Mouse (Mus musculus) forebrain, embryonic 12.5 days (tissue): Measurements from ENCODE around the gene Ap2b1. TPM values are rescaled to one million over a fixed set of nuclear protein-coding genes. Genes with fewer than 3 reads are reported as not detected.

Source experiments
- ATAC-seq: fragments of 200-750 bp; cut with Nextera tagmentation; 2 replicates; pipeline ENCODE4 v1.8.0; 2017; ENCODE audit warnings: moderate TSS enrichment; ENCODE audit not compliant: low FRiP score
- H3K27ac ChIP-seq: fragments of 300-500 bp; sonication (generic); 2 replicates; pipeline ENCODE4 v1.5.1; 2016; ENCODE audit warnings: mild to moderate bottlenecking
- H3K27me3 ChIP-seq: fragments of 300-500 bp; sonication (generic); 2 replicates; pipeline ENCODE4 v1.6.1; 2016; ENCODE audit warnings: mild to moderate bottlenecking
- H3K36me3 ChIP-seq: fragments of 300-500 bp; sonication (generic); replicated peaks from 2 replicates; pipeline ENCODE4 v1.6.1; 2016; ENCODE audit warnings: mild to moderate bottlenecking
- H3K4me1 ChIP-seq: fragments of 300-500 bp; sonication (generic); 2 replicates; pipeline ENCODE4 v1.6.1; 2016
- H3K4me2 ChIP-seq: fragments of 300-500 bp; sonication (generic); 2 replicates; pipeline ENCODE4 v1.6.1; 2016; ENCODE audit warnings: mild to moderate bottlenecking, moderate library complexity
- H3K4me3 ChIP-seq: fragments of 300-500 bp; sonication (generic); replicated peaks from 2 replicates; pipeline ENCODE4 v1.5.1; 2016; ENCODE audit warnings: mild to moderate bottlenecking
- H3K9ac ChIP-seq: fragments of 300-500 bp; sonication (generic); 2 replicates; pipeline ENCODE4 v1.6.1; 2016; ENCODE audit warnings: mild to moderate bottlenecking
- H3K9me3 ChIP-seq: fragments of 300-500 bp; sonication (generic); 2 replicates; pipeline ENCODE4 v1.6.1; 2016
- WGBS: fragments of 180-500 bp; shearing (Covaris S2); methylation state at CpG from one replicate; pipeline ENCODE4 v1.1.7; 2016; 5-methylcytosine and 5-hydroxymethylcytosine counted together
- polyA plus RNA-seq: library from polyadenylated mRNA; unstranded; fragments of >200 nt; fragmentation: Nextera tagmentation; extraction: Ambion mirVana; gene quantifications from 2 replicates; pipeline ENCODE4 v1.2.1, GENCODE M21; 2016

Gene Ap2b1
- polyA plus RNA-seq, 1 experiment from 2014 or later, result 95.7 TPM

- peak within 1 kb of the TSS; percentile 94 for H3K9ac ChIP-seq
- peak within 1 kb of the TSS; percentile 90 for H3K4me2 ChIP-seq
- H3K27ac ChIP-seq, result peak within 1 kb of the TSS; percentile 63; the same call in 1 of the 2 replicates
- WGBS, result 1% methylated on average over 22 of the region's 44 CpGs
- peak within 1 kb of the TSS; percentile 83 for H3K4me3 ChIP-seq
- no peaks in the 10 kb centered on the region for H3K9me3 ChIP-seq
- peak; percentile 79 for ATAC-seq
- H3K36me3 ChIP-seq, result peaks cover under 1% of the 10 kb centered on the region; the same call in 1 of the 2 replicates
- H3K4me1 ChIP-seq, result peaks cover 21% of the 10 kb centered on the region
- H3K27me3 ChIP-seq, result peaks cover 22% of the 10 kb centered on the region
Observed at GRCm38 (mm10) chr11:83409087-83409754, 110.4 kb downstream of the Ap2b1 start, which contains the start of gene Rasl10b. TSS of gene Rasl10b (plus strand) at chr11:83409137.

- H3K4me1 ChIP-seq, result peaks cover 21% of the 10 kb centered on the region
- peak overlapping the region; percentile 90 for H3K4me2 ChIP-seq
- ATAC-seq, result peak; percentile 69
- H3K4me3 ChIP-seq, result peak overlapping the region; percentile 83
- H3K27ac ChIP-seq, result peak overlapping the region; percentile 63; the same call in 1 of the 2 replicates
- peaks cover 22% of the 10 kb centered on the region for H3K27me3 ChIP-seq
- peak overlapping the region; percentile 94 for H3K9ac ChIP-seq
- H3K9me3 ChIP-seq, result no peaks in the 10 kb centered on the region
- H3K36me3 ChIP-seq, result no peaks in the 10 kb centered on the region
- WGBS, result under 1% methylated on average over 16 of the region's 40 CpGs
Observed at GRCm38 (mm10) chr11:83409792-83410291, 111.0 kb downstream of the Ap2b1 start.

- H3K4me2 ChIP-seq, result peak overlapping the region; percentile 90
- H3K9me3 ChIP-seq, result no peaks in the 10 kb centered on the region
- H3K4me3 ChIP-seq, result peak overlapping the region; percentile 83
- WGBS, result 29% methylated on average over 6 of the region's 6 CpGs
- H3K27me3 ChIP-seq, result peaks cover 22% of the 10 kb centered on the region
- peaks cover 21% of the 10 kb centered on the region for H3K4me1 ChIP-seq
- ATAC-seq, result no peak
- no peak overlapping the region for H3K27ac ChIP-seq
- H3K9ac ChIP-seq, result peak overlapping the region; percentile 94; the same call in 1 of the 2 replicates
- H3K36me3 ChIP-seq, result no peaks in the 10 kb centered on the region
Observed at GRCm38 (mm10) chr11:83410510-83410909, 111.7 kb downstream of the Ap2b1 start.

- Histone ChIP-seq H3K4me1 (peaks cover 9% of the 10 kb centered on the region), H3K9me3 (no peaks in the 10 kb centered on the region), H3K27me3 (peaks cover 63% of the 10 kb centered on the region), H3K4me2 (no peak overlapping the region), H3K4me3 (no peak overlapping the region), H3K9ac (no peak overlapping the region), H3K27ac (no peak overlapping the region), H3K36me3 (no peaks in the 10 kb centered on the region)
- ATAC-seq, result no peak
- WGBS, result 13% methylated on average over 5 of the region's 5 CpGs
Observed at GRCm38 (mm10) chr11:83417080-83417479, 118.3 kb downstream of the Ap2b1 start.

- peaks cover 9% of the 10 kb centered on the region for H3K4me1 ChIP-seq
- WGBS, result 80% methylated on average over 7 of the region's 7 CpGs
- H3K27ac ChIP-seq, result no peak overlapping the region
- no peaks in the 10 kb centered on the region for H3K36me3 ChIP-seq
- ATAC-seq, result no peak
- no peak overlapping the region for H3K4me3 ChIP-seq
- no peak overlapping the region for H3K4me2 ChIP-seq
- H3K27me3 ChIP-seq, result peaks cover 68% of the 10 kb centered on the region
- H3K9ac ChIP-seq, result no peak overlapping the region
- H3K9me3 ChIP-seq, result no peaks in the 10 kb centered on the region
Observed at GRCm38 (mm10) chr11:83417708-83418107, 118.9 kb downstream of the Ap2b1 start.

- peaks cover 63% of the 10 kb centered on the region for H3K27me3 ChIP-seq
- peak overlapping the region; percentile 21; the same call in 1 of the 2 replicates for H3K4me3 ChIP-seq
- H3K27ac ChIP-seq, result no peak overlapping the region
- H3K9ac ChIP-seq, result no peak overlapping the region
- H3K9me3 ChIP-seq, result no peaks in the 10 kb centered on the region
- H3K36me3 ChIP-seq, result no peaks in the 10 kb centered on the region
- ATAC-seq, result peak; percentile 64
- peak overlapping the region; percentile 42 for H3K4me2 ChIP-seq
- 6% methylated on average over 38 of the region's 38 CpGs for WGBS
- peaks cover 9% of the 10 kb centered on the region for H3K4me1 ChIP-seq
Observed at GRCm38 (mm10) chr11:83418566-83418965, 119.7 kb downstream of the Ap2b1 start.

GRCm38 (mm10) chr11:83420338-83420737 is 121.5 kb downstream of the Ap2b1 start:
- no peak overlapping the region for H3K4me2 ChIP-seq
- no peaks in the 10 kb centered on the region for H3K36me3 ChIP-seq
- no peak overlapping the region for H3K9ac ChIP-seq
- H3K27ac ChIP-seq, result no peak overlapping the region
- peaks cover 63% of the 10 kb centered on the region for H3K27me3 ChIP-seq
- no peaks in the 10 kb centered on the region for H3K9me3 ChIP-seq
- ATAC-seq, result 0 out of 2 replicates have a peak, but pooled peaks have one; percentile 27
- H3K4me3 ChIP-seq, result no peak overlapping the region
- peaks cover 9% of the 10 kb centered on the region for H3K4me1 ChIP-seq
- WGBS, result 34% methylated on average over 4 of the region's 4 CpGs

GRCm38 (mm10) chr11:83421305-83421704 is 122.5 kb downstream of the Ap2b1 start:
- Histone ChIP-seq H3K27ac (no peak overlapping the region), H3K27me3 (peaks cover 61% of the 10 kb centered on the region), H3K9ac (no peak overlapping the region), H3K4me2 (no peak overlapping the region), H3K9me3 (no peaks in the 10 kb centered on the region), H3K4me3 (no peak overlapping the region), H3K4me1 (peaks cover 9% of the 10 kb centered on the region), H3K36me3 (no peaks in the 10 kb centered on the region)
- ATAC-seq, result no peak
- WGBS, result 6% methylated on average over 9 of the region's 9 CpGs

- Histone ChIP-seq H3K36me3 (no peaks in the 10 kb centered on the region), H3K27me3 (peaks cover 64% of the 10 kb centered on the region), H3K4me2 (no peak overlapping the region), H3K4me3 (no peak overlapping the region), H3K9me3 (no peaks in the 10 kb centered on the region), H3K4me1 (no peaks in the 10 kb centered on the region), H3K9ac (no peak overlapping the region), H3K27ac (no peak overlapping the region)
- ATAC-seq, result peak; percentile 58; the same call in 1 of the 2 replicates
- 6% methylated on average over 8 of the region's 8 CpGs for WGBS
Observed at GRCm38 (mm10) chr11:83424681-83425080, 125.9 kb downstream of the Ap2b1 start.

GRCm38 (mm10) chr11:83426964-83427363 is 128.1 kb downstream of the Ap2b1 start:
- no peaks in the 10 kb centered on the region for H3K4me1 ChIP-seq
- H3K27me3 ChIP-seq, result peaks cover 45% of the 10 kb centered on the region
- no peak overlapping the region for H3K27ac ChIP-seq
- H3K4me2 ChIP-seq, result no peak overlapping the region
- ATAC-seq, result no peak
- WGBS, result 46% methylated on average over 17 of the region's 17 CpGs
- H3K36me3 ChIP-seq, result no peaks in the 10 kb centered on the region
- H3K4me3 ChIP-seq, result no peak overlapping the region
- H3K9me3 ChIP-seq, result no peaks in the 10 kb centered on the region
- no peak overlapping the region for H3K9ac ChIP-seq

GRCm38 (mm10) chr11:83429355-83429754 is 130.5 kb downstream of the Ap2b1 start, which contains the start of gene Gas2l2:
TSS of gene Gas2l2 (minus strand) at chr11:83429455.
- H3K27me3 ChIP-seq, result peaks cover 38% of the 10 kb centered on the region
- H3K9ac ChIP-seq, result no peak within 1 kb of the TSS
- WGBS, result 59% methylated on average over 5 of the region's 5 CpGs
- no peaks in the 10 kb centered on the region for H3K9me3 ChIP-seq
- H3K36me3 ChIP-seq, result no peaks in the 10 kb centered on the region
- H3K4me3 ChIP-seq, result no peak within 1 kb of the TSS
- ATAC-seq, result no peak
- H3K4me2 ChIP-seq, result no peak within 1 kb of the TSS
- H3K27ac ChIP-seq, result no peak within 1 kb of the TSS
- H3K4me1 ChIP-seq, result no peaks in the 10 kb centered on the region

- Histone ChIP-seq H3K27ac (no peak overlapping the region), H3K4me1 (no peaks in the 10 kb centered on the region), H3K4me3 (no peak overlapping the region), H3K4me2 (no peak overlapping the region), H3K36me3 (no peaks in the 10 kb centered on the region), H3K9me3 (no peaks in the 10 kb centered on the region), H3K9ac (no peak overlapping the region), H3K27me3 (peaks cover 35% of the 10 kb centered on the region)
- WGBS, result 79% methylated on average over 2 of the region's 2 CpGs
- ATAC-seq, result no peak
Observed at GRCm38 (mm10) chr11:83432533-83432932, 133.7 kb downstream of the Ap2b1 start.

GRCm38 (mm10) chr11:83437377-83437776 is 138.6 kb downstream of the Ap2b1 start, which contains the start of gene 1700020L24Rik:
TSS of gene 1700020L24Rik (plus strand) at chr11:83437677.
- WGBS, result 86% methylated on average over 1 of the region's 1 CpGs
- Histone ChIP-seq H3K9me3 (no peaks in the 10 kb centered on the region), H3K4me1 (peaks cover 10% of the 10 kb centered on the region), H3K36me3 (no peaks in the 10 kb centered on the region), H3K27me3 (peaks cover 45% of the 10 kb centered on the region), H3K4me2 (no peak within 1 kb of the TSS), H3K4me3 (no peak within 1 kb of the TSS), H3K9ac (no peak within 1 kb of the TSS), H3K27ac (no peak within 1 kb of the TSS)
- no peak for ATAC-seq
